Mouse (Mus musculus) MEL (cell line): ENCODE measurements at regions not wholly inside any gene's neighbourhood (a gene's known extent, or its start where the extent isn't known, plus 50 kb on each side); places are given as distances from the start of the nearest gene placed in this dataset.

ENCODE experiments used
- DNase-seq: peaks from one replicate; pipeline ENCODE4 v3.0.0; 2011; ENCODE audit warnings: low read depth, low spot score
- H3K27ac ChIP-seq: 2 replicates; pipeline ENCODE4 v1.5.1; 2012; ENCODE audit warnings: low read depth, mild to moderate bottlenecking, control low read depth, low read length, moderate library complexity; ENCODE audit not compliant: control insufficient read depth
- H3K27me3 ChIP-seq, 2 experiments: fragments of 150-350 bp in 1 of 2; sonication (generic) in 1 of 2; 2 replicates each; pipeline ENCODE4 v1.6.1; 2012; ENCODE audit warnings: low read length in 2 of 2, mild to moderate bottlenecking in 2 of 2, improper control_type of control experiment in 1 of 2, moderate library complexity in 1 of 2; ENCODE audit not compliant: insufficient read depth in 2 of 2, control insufficient read depth in 1 of 2
- H3K36me3 ChIP-seq, 2 experiments: 2 replicates each; pipeline ENCODE4 v1.6.1; 2012 to 2014; ENCODE audit warnings: low read length in 2 of 2, improper control_type of control experiment in 1 of 2, inconsistent platforms in 1 of 2, mild to moderate bottlenecking in 1 of 2; ENCODE audit not compliant: insufficient read depth in 2 of 2, control insufficient read depth in 1 of 2
- H3K4me1 ChIP-seq, 2 experiments: fragments of 150-350 bp in 1 of 2; sonication (generic) in 1 of 2; 2 replicates each; pipeline ENCODE4 v1.6.1; 2012; ENCODE audit warnings: low read length in 2 of 2, improper control_type of control experiment in 1 of 2, mild to moderate bottlenecking in 1 of 2; ENCODE audit not compliant: insufficient read depth in 2 of 2, control insufficient read depth in 1 of 2
- H3K4me3 ChIP-seq, 2 experiments: fragments of 150-350 bp in 1 of 2; sonication (generic) in 1 of 2; 2 replicates each; pipeline ENCODE4 v1.5.1; 2012; ENCODE audit warnings: low read depth in 2 of 2, low read length in 2 of 2, mild to moderate bottlenecking in 2 of 2, moderate library complexity in 2 of 2, control low read depth in 1 of 2, improper control_type of control experiment in 1 of 2; ENCODE audit not compliant: control insufficient read depth in 1 of 2, insufficient read depth in 1 of 2
- H3K79me2 ChIP-seq: 2 replicates; pipeline ENCODE4 v1.6.1; 2012; ENCODE audit warnings: mild to moderate bottlenecking, low read length, moderate library complexity; ENCODE audit not compliant: control insufficient read depth, poor library complexity, insufficient read depth
- H3K9ac ChIP-seq: 2 replicates; pipeline ENCODE4 v1.6.1; 2012; ENCODE audit warnings: low read depth, mild to moderate bottlenecking, control low read depth, low read length, moderate library complexity; ENCODE audit not compliant: control insufficient read depth, poor library complexity, severe bottlenecking
- H3K9me3 ChIP-seq: fragments of 150-350 bp; sonication (generic); replicated peaks from 2 replicates; pipeline ENCODE4 v1.6.1; 2012; ENCODE audit warnings: mild to moderate bottlenecking, low read length, improper control_type of control experiment, moderate library complexity; ENCODE audit not compliant: insufficient read depth
- BHLHE40 ChIP-seq: IDR thresholded peaks from 2 replicates; pipeline ENCODE4 v1.6.1; 2012; ENCODE audit warnings: low read depth, mild to moderate bottlenecking, inconsistent platforms, low read length, improper control_type of control experiment, borderline replicate concordance
- CHD1 ChIP-seq: IDR thresholded peaks from 2 replicates; pipeline ENCODE4 v1.6.1; 2012; ENCODE audit warnings: low read depth, mild to moderate bottlenecking, inconsistent platforms, low read length, improper control_type of control experiment
- CTCF ChIP-seq, 3 experiments: IDR thresholded peaks in 2 of 3; conservative IDR thresholded peaks in 1 of 3; 2 replicates each; pipeline ENCODE4 v1.5.1; 2011 to 2012; ENCODE audit warnings: low read length in 3 of 3, low read depth in 2 of 3, mild to moderate bottlenecking in 2 of 3, improper control_type of control experiment in 1 of 3, inconsistent platforms in 1 of 3, mixed read lengths in 1 of 3, moderate library complexity in 1 of 3; ENCODE audit not compliant: control insufficient read depth in 1 of 3, insufficient read depth in 1 of 3, poor library complexity in 1 of 3, severe bottlenecking in 1 of 3
- E2F4 ChIP-seq: IDR thresholded peaks from 2 replicates; pipeline ENCODE4 v1.6.1; 2011; ENCODE audit warnings: low read depth, low read length, improper control_type of control experiment, borderline replicate concordance
- ELF1 ChIP-seq: IDR thresholded peaks from 2 replicates; pipeline ENCODE4 v1.6.1; 2014; ENCODE audit warnings: low read depth, mild to moderate bottlenecking, inconsistent platforms, low read length, improper control_type of control experiment, moderate library complexity
- EP300 ChIP-seq, 2 experiments: IDR thresholded peaks; 2 replicates each; pipeline ENCODE4 v1.6.1; 2011; ENCODE audit warnings: improper control_type of control experiment in 2 of 2, low read length in 2 of 2, low read depth in 1 of 2, mild to moderate bottlenecking in 1 of 2
- ETS1 ChIP-seq: IDR thresholded peaks from 2 replicates; pipeline ENCODE4 v1.6.1; 2012; ENCODE audit warnings: low read depth, mild to moderate bottlenecking, inconsistent platforms, low read length, improper control_type of control experiment, moderate library complexity
- GABPA ChIP-seq: IDR thresholded peaks from 2 replicates; pipeline ENCODE4 v1.6.1; 2012; ENCODE audit warnings: low read depth, mild to moderate bottlenecking, inconsistent platforms, low read length, improper control_type of control experiment, moderate library complexity
- GATA1 ChIP-seq: IDR thresholded peaks from 2 replicates; pipeline ENCODE4 v1.6.1; 2011; ENCODE audit warnings: low read depth, low read length, improper control_type of control experiment
- KAT2A ChIP-seq: conservative IDR thresholded peaks from 2 replicates; pipeline ENCODE4 v1.6.1; 2012; ENCODE audit warnings: low read depth, low read length, improper control_type of control experiment, inconsistent platforms
- MAX ChIP-seq: IDR thresholded peaks from 2 replicates; pipeline ENCODE4 v1.6.1; 2011; ENCODE audit warnings: low read length, improper control_type of control experiment
- MYB ChIP-seq: IDR thresholded peaks from 2 replicates; pipeline ENCODE4 v1.6.1; 2011; ENCODE audit warnings: mild to moderate bottlenecking, low read depth, low read length, improper control_type of control experiment
- POLR2A ChIP-seq, 2 experiments: IDR thresholded peaks; 2 replicates each; pipeline ENCODE4 v1.6.1; 2011 to 2012; ENCODE audit warnings: low read length in 2 of 2, mild to moderate bottlenecking in 2 of 2, control low read depth in 1 of 2, improper control_type of control experiment in 1 of 2, low read depth in 1 of 2, moderate library complexity in 1 of 2; ENCODE audit not compliant: control insufficient read depth in 1 of 2, insufficient read depth in 1 of 2, poor library complexity in 1 of 2
- POLR2AphosphoS2 ChIP-seq: IDR thresholded peaks from 2 replicates; pipeline ENCODE4 v1.6.1; 2011; ENCODE audit warnings: low read length, improper control_type of control experiment
- RAD21 ChIP-seq: IDR thresholded peaks from 2 replicates; pipeline ENCODE4 v1.6.1; 2011; ENCODE audit warnings: mild to moderate bottlenecking, low read depth, low read length, improper control_type of control experiment
- RCOR1 ChIP-seq: IDR thresholded peaks from 2 replicates; pipeline ENCODE4 v1.6.1; 2012; ENCODE audit warnings: low read depth, mild to moderate bottlenecking, inconsistent platforms, low read length, improper control_type of control experiment
- TAL1 ChIP-seq: IDR thresholded peaks from 2 replicates; pipeline ENCODE4 v1.6.1; 2012; ENCODE audit warnings: mild to moderate bottlenecking, inconsistent platforms, low read length, moderate library complexity, mixed read lengths
- TBP ChIP-seq: IDR thresholded peaks from 2 replicates; pipeline ENCODE4 v1.8.0; 2011; ENCODE audit warnings: low read depth, low read length, improper control_type of control experiment
- USF1 ChIP-seq: IDR thresholded peaks from 2 replicates; pipeline ENCODE4 v1.6.1; 2014; ENCODE audit warnings: low read depth, mild to moderate bottlenecking, inconsistent platforms, low read length, improper control_type of control experiment, moderate library complexity
- ZNF384 ChIP-seq: IDR thresholded peaks from 2 replicates; pipeline ENCODE4 v1.6.1; 2012; ENCODE audit warnings: low read depth, mild to moderate bottlenecking, inconsistent platforms, low read length, improper control_type of control experiment

DNA sequence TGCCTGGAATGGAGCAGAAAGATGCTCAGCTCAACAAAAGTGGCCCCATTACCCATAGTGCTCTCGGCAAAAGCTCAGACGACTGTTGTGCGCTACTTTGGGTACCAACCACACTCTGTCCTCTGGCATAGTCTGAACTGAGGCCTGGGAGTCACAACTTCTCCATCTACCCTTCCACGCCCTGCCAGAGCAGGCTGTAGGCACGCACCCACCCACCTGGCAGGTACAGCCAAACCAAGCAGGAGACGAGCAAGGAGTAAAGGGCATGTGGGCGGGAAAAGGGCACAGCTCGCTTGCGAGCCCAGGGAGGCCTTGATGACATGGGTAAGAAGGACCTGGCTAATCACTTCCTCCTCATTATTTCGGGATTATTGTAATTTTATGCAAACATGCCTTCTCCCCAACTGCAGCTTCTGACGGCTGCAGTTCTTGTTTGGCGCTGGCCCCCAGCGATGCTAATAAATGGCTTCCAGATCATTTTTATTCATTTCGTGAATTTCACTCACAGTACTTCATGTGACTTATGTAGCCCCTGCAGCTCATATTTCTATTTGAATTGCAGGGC, 150.0 kb downstream of the Gm9195 start:
- no peak overlapping the region for H3K4me3 ChIP-seq
- DNase-seq: no peak
- H3K27ac ChIP-seq: no peak overlapping the region
- H3K36me3 ChIP-seq: no peaks in the 10 kb centered on the region
- no peak overlapping the region for H3K9ac ChIP-seq
- no peaks in the 10 kb centered on the region for H3K9me3 ChIP-seq
- H3K4me1 ChIP-seq: no peaks in the 10 kb centered on the region
- no peak for TF ChIP-seq CTCF (IDR thresholded peaks at IDR 0.05 in 2 of 3, conservative IDR thresholded peaks at IDR 0.05 in 1 of 3; ENCODE audit: control insufficient read depth in 1 of 3, insufficient read depth in 1 of 3, low read depth in 2 of 3, low read length in 3 of 3, poor library complexity in 1 of 3, severe bottlenecking in 1 of 3)
- no peak for TF ChIP-seq MYB
- TF ChIP-seq GABPA: no peak
- TF ChIP-seq GATA1: no peak
- no peak for TF ChIP-seq ZNF384
- no peak for TF ChIP-seq USF1
- no peak for TF ChIP-seq ETS1
- H3K79me2 ChIP-seq: no peaks in the 10 kb centered on the region
- no peaks in the 10 kb centered on the region for H3K27me3 ChIP-seq

DNA sequence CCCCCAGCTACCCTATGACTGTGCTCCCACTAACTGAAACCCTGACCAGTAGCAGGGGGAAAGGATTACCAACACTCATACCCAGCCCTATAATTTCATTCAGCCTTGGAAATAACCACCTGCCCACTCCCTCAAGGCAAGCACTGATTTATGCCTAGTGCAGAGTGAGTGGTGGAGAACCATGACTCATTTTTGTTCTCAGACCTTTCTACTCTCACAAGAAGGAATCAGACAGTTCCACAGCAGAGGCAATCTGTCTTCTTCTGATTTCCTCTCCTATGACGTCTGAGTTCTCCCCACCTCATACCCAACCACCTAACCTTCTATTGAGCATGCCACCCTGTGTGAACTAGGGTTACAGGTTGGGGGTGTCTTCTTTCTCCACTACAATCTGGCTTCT, 153.6 kb downstream of the Gm9195 start:
- Histone ChIP-seq H3K4me1 (no peaks in the 10 kb centered on the region), H3K36me3 (no peaks in the 10 kb centered on the region), H3K4me3 (no peak overlapping the region), H3K79me2 (no peaks in the 10 kb centered on the region), H3K9me3 (no peaks in the 10 kb centered on the region), H3K27me3 (no peaks in the 10 kb centered on the region), H3K27ac (no peak overlapping the region), H3K9ac (no peak overlapping the region)
- TF ChIP-seq POLR2A (IDR thresholded peaks at IDR 0.05; ENCODE audit: control insufficient read depth in 1 of 2, insufficient read depth in 1 of 2, low read depth in 1 of 2, low read length in 2 of 2, poor library complexity in 1 of 2) (no peak), ELF1 (no peak), BHLHE40 (no peak), CTCF (IDR thresholded peaks at IDR 0.05 in 2 of 3, conservative IDR thresholded peaks at IDR 0.05 in 1 of 3; ENCODE audit: control insufficient read depth in 1 of 3, insufficient read depth in 1 of 3, low read depth in 2 of 3, low read length in 3 of 3, poor library complexity in 1 of 3, severe bottlenecking in 1 of 3) (no peak), E2F4 (no peak), KAT2A (no peak), TAL1 (no peak), POLR2AphosphoS2 (no peak), GABPA (no peak), TBP (no peak), CHD1 (no peak), MAX (no peak), RCOR1 (no peak), EP300 (IDR thresholded peaks at IDR 0.05; ENCODE audit: low read depth in 1 of 2, low read length in 2 of 2) (no peak), RAD21 (no peak)
- DNase-seq: no peak
